Mouse (Mus musculus): Measurements from ENCODE around the gene Steap3. TPM values are rescaled to one million over a fixed set of nuclear protein-coding genes. Genes with fewer than 3 reads are reported as not detected.

Steap3 gene
- polyA plus RNA-seq, 1 experiment from 2014 or later, result 5.1 TPM

GRCm38 (mm10) chr1:120258744-120259143 is 13.8 kb downstream of the Steap3 start:
- ATAC-seq (ENCODE audit: insufficient number of reproducible peaks, insufficient read depth, low FRiP score, low read depth), result no peak
- Histone ChIP-seq H3K27ac (ENCODE audit: low read length) (no peak overlapping the region), H3K27me3 (ENCODE audit: control insufficient read depth, insufficient read depth, low read length) (no peaks in the 10 kb centered on the region), H3K4me1 (ENCODE audit: control insufficient read depth, insufficient read depth, low read length) (peaks cover 6% of the 10 kb centered on the region), H3K9me3 (ENCODE audit: control insufficient read depth, low read depth, low read length) (no peaks in the 10 kb centered on the region), H3K36me3 (ENCODE audit: control insufficient read depth, insufficient read depth, low read length) (no peaks in the 10 kb centered on the region), H3K9ac (replicated peaks; ENCODE audit: low read depth, low read length) (no peak overlapping the region), H3K4me3 (ENCODE audit: low read depth, low read length) (no peak overlapping the region), H3K4me2 (replicated peaks; ENCODE audit: low read depth, low read length) (no peak overlapping the region)
- 38% methylated on average over 9 of the region's 9 CpGs for whole genome bisulfite sequencing

GRCm38 (mm10) chr1:120258245-120258644 is 14.3 kb downstream of the Steap3 start:
- H3K4me2 ChIP-seq (replicated peaks; ENCODE audit: low read depth, low read length), result no peak overlapping the region
- H3K4me3 ChIP-seq (ENCODE audit: low read depth, low read length), result no peak overlapping the region

GRCm38 (mm10) chr1:120253751-120254150 is 18.8 kb downstream of the Steap3 start:
- no peak overlapping the region for H3K27ac ChIP-seq (ENCODE audit: low read length)
- H3K9ac ChIP-seq (replicated peaks; ENCODE audit: low read depth, low read length), result no peak overlapping the region
- WGBS, result 87% methylated on average over 6 of the region's 6 CpGs
- H3K9me3 ChIP-seq (ENCODE audit: control insufficient read depth, low read depth, low read length), result no peaks in the 10 kb centered on the region
- ATAC-seq (ENCODE audit: insufficient number of reproducible peaks, insufficient read depth, low FRiP score, low read depth), result no peak
- H3K4me3 ChIP-seq (ENCODE audit: low read depth, low read length), result no peak overlapping the region
- H3K27me3 ChIP-seq (ENCODE audit: control insufficient read depth, insufficient read depth, low read length), result no peaks in the 10 kb centered on the region
- no peak overlapping the region for H3K4me2 ChIP-seq (replicated peaks; ENCODE audit: low read depth, low read length)
- H3K36me3 ChIP-seq (ENCODE audit: control insufficient read depth, insufficient read depth, low read length), result no peaks in the 10 kb centered on the region
- H3K4me1 ChIP-seq (ENCODE audit: control insufficient read depth, insufficient read depth, low read length), result peaks cover 5% of the 10 kb centered on the region

More at GRCm38 (mm10) chr1:120258245-120258644, 14.3 kb downstream of the Steap3 start:
- Histone ChIP-seq H3K9ac (replicated peaks; ENCODE audit: low read depth, low read length) (no peak overlapping the region), H3K27ac (ENCODE audit: low read length) (no peak overlapping the region), H3K4me1 (ENCODE audit: control insufficient read depth, insufficient read depth, low read length) (peaks cover 6% of the 10 kb centered on the region), H3K36me3 (ENCODE audit: control insufficient read depth, insufficient read depth, low read length) (no peaks in the 10 kb centered on the region), H3K9me3 (ENCODE audit: control insufficient read depth, low read depth, low read length) (no peaks in the 10 kb centered on the region), H3K27me3 (ENCODE audit: control insufficient read depth, insufficient read depth, low read length) (no peaks in the 10 kb centered on the region)
- WGBS, result 19% methylated on average over 8 of the region's 8 CpGs
- ATAC-seq (ENCODE audit: insufficient number of reproducible peaks, insufficient read depth, low FRiP score, low read depth), result no peak

GRCm38 (mm10) chr1:120252519-120253160 is 19.9 kb downstream of the Steap3 start:
- Histone ChIP-seq H3K4me1 (ENCODE audit: control insufficient read depth, insufficient read depth, low read length) (no peaks in the 10 kb centered on the region), H3K4me2 (replicated peaks; ENCODE audit: low read depth, low read length) (no peak overlapping the region), H3K27me3 (ENCODE audit: control insufficient read depth, insufficient read depth, low read length) (no peaks in the 10 kb centered on the region), H3K4me3 (ENCODE audit: low read depth, low read length) (no peak overlapping the region), H3K36me3 (ENCODE audit: control insufficient read depth, insufficient read depth, low read length) (no peaks in the 10 kb centered on the region), H3K27ac (ENCODE audit: low read length) (no peak overlapping the region), H3K9ac (replicated peaks; ENCODE audit: low read depth, low read length) (no peak overlapping the region), H3K9me3 (ENCODE audit: control insufficient read depth, low read depth, low read length) (no peaks in the 10 kb centered on the region)
- ATAC-seq (ENCODE audit: insufficient number of reproducible peaks, insufficient read depth, low FRiP score, low read depth), result no peak
- WGBS, result 87% methylated on average over 7 of the region's 7 CpGs

- no peaks in the 10 kb centered on the region for H3K9me3 ChIP-seq (ENCODE audit: control insufficient read depth, low read depth, low read length)
These were observed 21.3 kb downstream of the Steap3 start for GRCm38 (mm10) chr1:120251193-120251592.

GRCm38 (mm10) chr1:120250586-120250985 is 21.9 kb downstream of the Steap3 start:
- no peak overlapping the region for H3K27ac ChIP-seq (ENCODE audit: low read length)
- no peak overlapping the region for H3K9ac ChIP-seq (replicated peaks; ENCODE audit: low read depth, low read length)
- H3K4me3 ChIP-seq (ENCODE audit: low read depth, low read length), result no peak overlapping the region
- ATAC-seq (ENCODE audit: insufficient number of reproducible peaks, insufficient read depth, low FRiP score, low read depth), result no peak
- H3K4me1 ChIP-seq (ENCODE audit: control insufficient read depth, insufficient read depth, low read length), result no peaks in the 10 kb centered on the region
- no peak overlapping the region for H3K4me2 ChIP-seq (replicated peaks; ENCODE audit: low read depth, low read length)
- H3K36me3 ChIP-seq (ENCODE audit: control insufficient read depth, insufficient read depth, low read length), result no peaks in the 10 kb centered on the region
- H3K9me3 ChIP-seq (ENCODE audit: control insufficient read depth, low read depth, low read length), result no peaks in the 10 kb centered on the region
- H3K27me3 ChIP-seq (ENCODE audit: control insufficient read depth, insufficient read depth, low read length), result no peaks in the 10 kb centered on the region
- WGBS, result 69% methylated on average over 3 of the region's 3 CpGs

More at GRCm38 (mm10) chr1:120251193-120251592, 21.3 kb downstream of the Steap3 start:
- Histone ChIP-seq H3K4me1 (ENCODE audit: control insufficient read depth, insufficient read depth, low read length) (no peaks in the 10 kb centered on the region), H3K9ac (replicated peaks; ENCODE audit: low read depth, low read length) (no peak overlapping the region), H3K36me3 (ENCODE audit: control insufficient read depth, insufficient read depth, low read length) (no peaks in the 10 kb centered on the region), H3K27me3 (ENCODE audit: control insufficient read depth, insufficient read depth, low read length) (no peaks in the 10 kb centered on the region), H3K27ac (ENCODE audit: low read length) (no peak overlapping the region), H3K4me3 (ENCODE audit: low read depth, low read length) (no peak overlapping the region), H3K4me2 (replicated peaks; ENCODE audit: low read depth, low read length) (no peak overlapping the region)
- ATAC-seq (ENCODE audit: insufficient number of reproducible peaks, insufficient read depth, low FRiP score, low read depth), result no peak
- WGBS, result 100% methylated on average over 1 of the region's 1 CpGs

GRCm38 (mm10) chr1:120249842-120250241 is 22.7 kb downstream of the Steap3 start:
- Histone ChIP-seq H3K9ac (replicated peaks; ENCODE audit: low read depth, low read length) (no peak overlapping the region), H3K27ac (ENCODE audit: low read length) (no peak overlapping the region), H3K27me3 (ENCODE audit: control insufficient read depth, insufficient read depth, low read length) (no peaks in the 10 kb centered on the region), H3K36me3 (ENCODE audit: control insufficient read depth, insufficient read depth, low read length) (no peaks in the 10 kb centered on the region), H3K4me3 (ENCODE audit: low read depth, low read length) (no peak overlapping the region), H3K4me1 (ENCODE audit: control insufficient read depth, insufficient read depth, low read length) (no peaks in the 10 kb centered on the region), H3K4me2 (replicated peaks; ENCODE audit: low read depth, low read length) (no peak overlapping the region), H3K9me3 (ENCODE audit: control insufficient read depth, low read depth, low read length) (no peaks in the 10 kb centered on the region)
- 88% methylated on average over 5 of the region's 5 CpGs for WGBS
- ATAC-seq (ENCODE audit: insufficient number of reproducible peaks, insufficient read depth, low FRiP score, low read depth), result no peak

- WGBS, result 61% methylated on average over 5 of the region's 5 CpGs
These were observed 24.3 kb downstream of the Steap3 start for GRCm38 (mm10) chr1:120248156-120248555.

GRCm38 (mm10) chr1:120247351-120247750 is 25.2 kb downstream of the Steap3 start:
- Histone ChIP-seq H3K4me1 (ENCODE audit: control insufficient read depth, insufficient read depth, low read length) (no peaks in the 10 kb centered on the region), H3K36me3 (ENCODE audit: control insufficient read depth, insufficient read depth, low read length) (no peaks in the 10 kb centered on the region), H3K9ac (replicated peaks; ENCODE audit: low read depth, low read length) (no peak overlapping the region), H3K27me3 (ENCODE audit: control insufficient read depth, insufficient read depth, low read length) (no peaks in the 10 kb centered on the region), H3K4me2 (replicated peaks; ENCODE audit: low read depth, low read length) (no peak overlapping the region), H3K27ac (ENCODE audit: low read length) (no peak overlapping the region), H3K4me3 (ENCODE audit: low read depth, low read length) (no peak overlapping the region), H3K9me3 (ENCODE audit: control insufficient read depth, low read depth, low read length) (no peaks in the 10 kb centered on the region)
- WGBS, result 69% methylated on average over 3 of the region's 3 CpGs
- ATAC-seq (ENCODE audit: insufficient number of reproducible peaks, insufficient read depth, low FRiP score, low read depth), result no peak

More at GRCm38 (mm10) chr1:120248156-120248555, 24.3 kb downstream of the Steap3 start:
- Histone ChIP-seq H3K4me2 (replicated peaks; ENCODE audit: low read depth, low read length) (no peak overlapping the region), H3K9me3 (ENCODE audit: control insufficient read depth, low read depth, low read length) (no peaks in the 10 kb centered on the region), H3K9ac (replicated peaks; ENCODE audit: low read depth, low read length) (no peak overlapping the region), H3K36me3 (ENCODE audit: control insufficient read depth, insufficient read depth, low read length) (no peaks in the 10 kb centered on the region), H3K27me3 (ENCODE audit: control insufficient read depth, insufficient read depth, low read length) (no peaks in the 10 kb centered on the region), H3K27ac (ENCODE audit: low read length) (no peak overlapping the region), H3K4me1 (ENCODE audit: control insufficient read depth, insufficient read depth, low read length) (no peaks in the 10 kb centered on the region), H3K4me3 (ENCODE audit: low read depth, low read length) (no peak overlapping the region)
- no peak for ATAC-seq (ENCODE audit: insufficient number of reproducible peaks, insufficient read depth, low FRiP score, low read depth)

All from stomach, embryonic 14.5 days (tissue).